26 mouse cellular contexts compared by ENCODE assay signal in the genomic region with DNA sequence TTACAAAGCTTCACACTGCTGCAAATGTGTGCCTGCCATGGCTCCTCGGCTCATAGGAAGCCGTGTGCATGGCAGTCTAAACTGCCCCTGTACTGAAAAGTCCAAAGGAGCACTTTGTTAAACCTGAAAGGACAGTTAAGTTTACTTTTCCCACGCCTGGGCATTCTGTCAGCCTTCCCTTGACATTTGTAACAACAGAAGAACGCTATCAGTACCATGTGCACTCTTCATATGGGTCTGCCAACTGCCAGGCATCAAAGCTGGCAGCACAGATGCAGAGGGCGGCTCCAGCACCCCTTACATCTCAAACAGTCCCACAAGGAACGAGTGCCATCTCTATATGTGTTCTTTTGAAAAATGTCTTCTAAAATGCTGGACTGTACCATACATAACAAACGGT. TPM values are rescaled to one million over a fixed set of nuclear protein-coding genes. Genes with fewer than 3 reads are reported as not detected.
DNase-seq lines count a peak whose midpoint lies in the region; ATAC-seq lines count a peak whose summit lies in the region.
"Had no signal": no experiment of that assay in that cellular context is flagged by ENCODE, and none has a peak within 500 bp of the region (broad histone marks: within the 10 kb centered on the region; RNA-seq: fewer than 3 reads in every experiment).

No protein-coding gene starts in this region.

- 75% methylated on average over 7 of the region's 7 CpGs for WGBS in forebrain, embryonic 15.5 days
- WGBS in forebrain, embryonic 13.5 days = 90% methylated on average over 7 of the region's 7 CpGs
- WGBS in liver, embryonic 16.5 days (ENCODE audit: insufficient replicate concordance) = 75% methylated on average over 7 of the region's 7 CpGs
- 82% methylated on average over 7 of the region's 7 CpGs for WGBS in liver, embryonic 12.5 days (ENCODE audit: insufficient replicate concordance)

- no peak overlapping the region for H3K4me2 ChIP-seq in forebrain, embryonic 15.5 days (replicated peaks)
- no peak overlapping the region for H3K4me2 ChIP-seq in forebrain, embryonic 13.5 days
- no peak overlapping the region for H3K4me2 ChIP-seq in liver, embryonic 16.5 days (ENCODE audit: low read depth, low read length)
- no peak overlapping the region for H3K4me2 ChIP-seq in liver, embryonic 12.5 days
- H3K4me2 ChIP-seq: heart, embryonic 11.5 days; hindbrain, embryonic 13.5 days; limb, embryonic 12.5 days; lung, embryonic 15.5 days; midbrain, embryonic 11.5 days; neural tube, embryonic 12.5 days had no signal

- H3K27me3 ChIP-seq in forebrain, embryonic 15.5 days = no peaks in the 10 kb centered on the region
- no peaks in the 10 kb centered on the region for H3K27me3 ChIP-seq in forebrain, embryonic 13.5 days
- no peaks in the 10 kb centered on the region for H3K27me3 ChIP-seq in liver, embryonic 16.5 days (ENCODE audit: control insufficient read depth, insufficient read depth, low read depth, low read length)
- H3K27me3 ChIP-seq in liver, embryonic 12.5 days (replicated peaks) = no peaks in the 10 kb centered on the region
- H3K27me3 ChIP-seq: CH12.LX; hindbrain, embryonic 13.5 days; limb, embryonic 12.5 days; lung, embryonic 15.5 days; neural tube, embryonic 12.5 days had no signal

- 0 out of 2 replicates have a peak, but pooled peaks have one; percentile 43 for ATAC-seq in forebrain, embryonic 15.5 days (replicated peaks)
- ATAC-seq in forebrain, embryonic 13.5 days = no peak
- ATAC-seq in liver, embryonic 16.5 days (ENCODE audit: low read depth) = 0 out of 2 replicates have a peak, but pooled peaks have one; percentile 39
- ATAC-seq in liver, embryonic 12.5 days = no peak
- ATAC-seq: activated CD4-positive, CD25-positive, alpha-beta regulatory T cell, adult 4 months; midbrain, embryonic 16.5 days had no signal

- H3K4me3 ChIP-seq in forebrain, embryonic 15.5 days = no peak overlapping the region
- no peak overlapping the region for H3K4me3 ChIP-seq in forebrain, embryonic 13.5 days
- no peak overlapping the region for H3K4me3 ChIP-seq in liver, embryonic 16.5 days (ENCODE audit: low read depth, low read length)
- H3K4me3 ChIP-seq in liver, embryonic 12.5 days = no peak overlapping the region
- H3K4me3 ChIP-seq: erythroblast, embryonic 14.5 days; hindbrain, embryonic 13.5 days; left cerebral cortex, adult 2 months; limb, embryonic 12.5 days; lung, embryonic 15.5 days; neural tube, embryonic 12.5 days had no signal

- DNase-seq in adrenal gland, adult (ENCODE audit: inconsistent age in 2 of 2, low spot score in 1 of 2) = peak; percentile 47 to 71
- DNase-seq in adrenal gland, adult 8-10 months = no peak
- no peak for DNase-seq in urinary bladder, postnatal 10 days (ENCODE audit: low spot score)
- DNase-seq: cerebellum, adult 2 months; cerebellum, postnatal 14 days; gastrocnemius, postnatal 25 days; heart, adult 11 months; heart, postnatal 4 days; kidney, adult 11 months; kidney, postnatal 14 days had no signal

- peaks cover 6% of the 10 kb centered on the region for H3K4me1 ChIP-seq in forebrain, embryonic 15.5 days
- 0 out of 2 replicates have a peak, but pooled peaks cover 6% of the 10 kb centered on the region for H3K4me1 ChIP-seq in forebrain, embryonic 13.5 days
- H3K4me1 ChIP-seq in liver, embryonic 16.5 days (ENCODE audit: control insufficient read depth, low read depth, low read length) = no peaks in the 10 kb centered on the region
- no peaks in the 10 kb centered on the region for H3K4me1 ChIP-seq in liver, embryonic 12.5 days
- H3K4me1 ChIP-seq: hindbrain, embryonic 13.5 days; lung, embryonic 15.5 days; neural tube, embryonic 12.5 days had no signal

- no peaks in the 10 kb centered on the region for H3K9me3 ChIP-seq in forebrain, embryonic 15.5 days
- no peaks in the 10 kb centered on the region for H3K9me3 ChIP-seq in forebrain, embryonic 13.5 days (replicated peaks)
- no peaks in the 10 kb centered on the region for H3K9me3 ChIP-seq in liver, embryonic 16.5 days (replicated peaks; ENCODE audit: control insufficient read depth, low read length)
- H3K9me3 ChIP-seq in liver, embryonic 12.5 days (replicated peaks) = no peaks in the 10 kb centered on the region
- H3K9me3 ChIP-seq: hindbrain, embryonic 13.5 days; limb, embryonic 12.5 days; lung, embryonic 15.5 days; neural tube, embryonic 12.5 days had no signal

- no peak overlapping the region for H3K9ac ChIP-seq in forebrain, embryonic 15.5 days (replicated peaks)
- H3K9ac ChIP-seq in forebrain, embryonic 13.5 days = no peak overlapping the region
- no peak overlapping the region for H3K9ac ChIP-seq in liver, embryonic 16.5 days (ENCODE audit: low read depth, low read length)
- no peak overlapping the region for H3K9ac ChIP-seq in liver, embryonic 12.5 days
- H3K9ac ChIP-seq: hindbrain, embryonic 13.5 days; limb, embryonic 12.5 days; liver, embryonic 14.5 days; lung, embryonic 15.5 days; neural tube, embryonic 12.5 days had no signal

- H3K27ac ChIP-seq in forebrain, embryonic 15.5 days (replicated peaks) = peak overlapping the region; percentile 34; the same call in 1 of the 2 replicates
- H3K27ac ChIP-seq in forebrain, embryonic 13.5 days = no peak overlapping the region
- no peak overlapping the region for H3K27ac ChIP-seq in liver, embryonic 16.5 days (ENCODE audit: low read length)
- no peak overlapping the region for H3K27ac ChIP-seq in liver, embryonic 12.5 days
- H3K27ac ChIP-seq: hindbrain, embryonic 13.5 days; left cerebral cortex, adult 2 months; limb, embryonic 12.5 days; liver, embryonic 14.5 days; lung, embryonic 15.5 days; neural tube, embryonic 12.5 days had no signal

- H3K36me3 ChIP-seq in forebrain, embryonic 15.5 days = peaks cover 30% of the 10 kb centered on the region
- H3K36me3 ChIP-seq in forebrain, embryonic 13.5 days (ENCODE audit: poor library complexity, severe bottlenecking) = peaks cover 73% of the 10 kb centered on the region
- H3K36me3 ChIP-seq in liver, embryonic 16.5 days (ENCODE audit: control insufficient read depth, insufficient read depth) = peaks cover 50% of the 10 kb centered on the region
- peaks cover 97% of the 10 kb centered on the region for H3K36me3 ChIP-seq in liver, embryonic 12.5 days

RNA-seq across cellular contexts. Expression of a gene that starts 40.5 kb away (rescaled TPM):
- total RNA-seq in adrenal gland, adult 8-10 months (2022) = 10 to 100 TPM; 42.0 to 53.5 (median 49.6) TPM
- polyA plus RNA-seq in forebrain, embryonic 15.5 days (2015; fragmentation: Nextera tagmentation; extraction: Ambion mirVana) = 10.5 and 11.5 TPM in 2 replicates
- polyA plus RNA-seq in forebrain, embryonic 13.5 days (2015; fragmentation: Nextera tagmentation; extraction: Ambion mirVana) = 10.6 and 10.9 TPM in 2 replicates
- polyA plus RNA-seq in liver, embryonic 16.5 days (2015; fragmentation: Nextera tagmentation; extraction: Ambion mirVana) = 1.7 TPM in 2 replicates
- 2.9 and 3.1 TPM in 2 replicates for polyA plus RNA-seq in liver, embryonic 12.5 days (2016; fragmentation: Nextera tagmentation; extraction: Ambion mirVana)

RNA-seq across cellular contexts. Expression of a gene that starts 56.4 kb away (rescaled TPM):
- 100 to 1,000 TPM; 170 to 195 (median 182) TPM for total RNA-seq in adrenal gland, adult 8-10 months (2022)
- 13.9 and 14.4 TPM in 2 replicates for polyA plus RNA-seq in forebrain, embryonic 15.5 days (2015; fragmentation: Nextera tagmentation; extraction: Ambion mirVana)
- polyA plus RNA-seq in forebrain, embryonic 13.5 days (2015; fragmentation: Nextera tagmentation; extraction: Ambion mirVana) = 16.0 and 16.3 TPM in 2 replicates
- 11.5 and 12.0 TPM in 2 replicates for polyA plus RNA-seq in liver, embryonic 16.5 days (2015; fragmentation: Nextera tagmentation; extraction: Ambion mirVana)
- 19.5 and 20.1 TPM in 2 replicates for polyA plus RNA-seq in liver, embryonic 12.5 days (2016; fragmentation: Nextera tagmentation; extraction: Ambion mirVana)

Comparison
In these comparisons a context has a peak if more than half of its experiments do, and no peak if none do; other contexts are left out.
1. DNase-seq: peak in adrenal gland, adult (2 of 2); none in adrenal gland, adult 8-10 months (single experiment) and urinary bladder, postnatal 10 days (single experiment).
2. ATAC-seq: peak in forebrain, embryonic 15.5 days (single experiment) and liver, embryonic 16.5 days (single experiment); none in forebrain, embryonic 13.5 days (single experiment) and liver, embryonic 12.5 days (single experiment).